Mouse (Mus musculus) stomach, postnatal 0 days (tissue): ENCODE measurements around the gene Stoml1.

Source experiments
- CTCF ChIP-seq: IDR thresholded peaks from 2 replicates; pipeline ENCODE4 v1.5.1; 2016; ENCODE audit warnings: antibody characterized with exemption, low read depth, mild to moderate bottlenecking, moderate library complexity
- EP300 ChIP-seq: optimal IDR thresholded peaks from 2 replicates; pipeline ENCODE3; 2016; ENCODE audit warnings: antibody characterized with exemption

GRCm38 (mm10) chr9:58204448-58205000 is 48.4 kb upstream of the Stoml1 start:
- TF ChIP-seq CTCF, result peak; percentile 97
- TF ChIP-seq EP300, result no peak
